Mouse (Mus musculus) intestine, embryonic 14.5 days (tissue): ENCODE measurements around the gene Igfbp5. TPM values are rescaled to one million over a fixed set of nuclear protein-coding genes. Genes with fewer than 3 reads are reported as not detected.

Source experiments
- ATAC-seq: fragments of 200-750 bp; cut with Nextera tagmentation; replicated peaks from 2 replicates; pipeline ENCODE4 v1.8.0; 2017; ENCODE audit warnings: low read depth, moderate number of reproducible peaks, moderate TSS enrichment, moderate library complexity; ENCODE audit not compliant: low FRiP score, low TSS enrichment
- DNase-seq: peaks from one replicate; pipeline ENCODE4 v3.0.0-alpha.2; 2018; ENCODE audit warnings: low spot score
- H3K27ac ChIP-seq: fragments of 300-500 bp; sonication (generic); 2 replicates; pipeline ENCODE4 v1.5.1; 2014; ENCODE audit warnings: low read depth, mild to moderate bottlenecking, control low read depth
- H3K27me3 ChIP-seq: fragments of 300-500 bp; sonication (generic); replicated peaks from 2 replicates; pipeline ENCODE4 v1.6.1; 2014; ENCODE audit warnings: low read length, control low read depth; ENCODE audit not compliant: control insufficient read depth, insufficient read depth
- H3K36me3 ChIP-seq: fragments of 300-500 bp; sonication (generic); 2 replicates; pipeline ENCODE4 v1.6.1; 2014; ENCODE audit warnings: low read length, control low read depth; ENCODE audit not compliant: control insufficient read depth, insufficient read depth
- H3K4me1 ChIP-seq: fragments of 300-500 bp; sonication (generic); replicated peaks from 2 replicates; pipeline ENCODE4 v1.6.1; 2014; ENCODE audit warnings: low read length, control low read depth, mixed read lengths; ENCODE audit not compliant: control insufficient read depth, insufficient read depth
- H3K4me2 ChIP-seq: fragments of 300-500 bp; sonication (generic); 2 replicates; pipeline ENCODE4 v1.6.1; 2014; ENCODE audit warnings: low read length
- H3K4me3 ChIP-seq: fragments of 300-500 bp; sonication (generic); 2 replicates; pipeline ENCODE4 v1.5.1; 2014; ENCODE audit warnings: low read depth, low read length, control low read depth, mixed read lengths
- H3K9ac ChIP-seq: fragments of 300-500 bp; sonication (generic); 2 replicates; pipeline ENCODE4 v1.6.1; 2014; ENCODE audit warnings: mild to moderate bottlenecking, low read length
- H3K9me3 ChIP-seq: fragments of 300-500 bp; sonication (generic); 2 replicates; pipeline ENCODE4 v1.6.1; 2016; ENCODE audit warnings: low read length, control low read depth; ENCODE audit not compliant: control insufficient read depth
- WGBS: fragments of 180-500 bp; shearing (Covaris S2); extraction: QIAGEN DNeasy Blood & Tissue Kit; methylation state at CpG from one replicate; pipeline ENCODE4 v1.1.7; 2014; 5-methylcytosine and 5-hydroxymethylcytosine counted together
- polyA plus RNA-seq: library from polyadenylated mRNA; unstranded; fragments of >200 nt; fragmentation: Nextera tagmentation; extraction: Ambion mirVana; gene quantifications from 2 replicates; pipeline ENCODE4 v1.2.1, GENCODE M21; 2014

Igfbp5 gene
- polyA plus RNA-seq, 1 experiment from 2014 or later, result 46.2 TPM

GRCm38 (mm10) chr1:72871337-72871696 lies 3.4 kb downstream of the Igfbp5 start:
- 0 out of 2 replicates have a peak, but pooled peaks have one; percentile 3 for ATAC-seq
- Histone ChIP-seq H3K9ac (peak overlapping the region; percentile 46), H3K4me2 (peak overlapping the region; percentile 85), H3K4me1 (peaks cover 33% of the 10 kb centered on the region), H3K36me3 (no peaks in the 10 kb centered on the region), H3K27me3 (no peaks in the 10 kb centered on the region), H3K9me3 (no peaks in the 10 kb centered on the region), H3K27ac (peak overlapping the region; percentile 39), H3K4me3 (peak overlapping the region; percentile 47)
- no peak for DNase-seq
- WGBS, result under 1% methylated on average over 6 of the region's 6 CpGs

GRCm38 (mm10) chr1:72870615-72871336 lies 3.9 kb downstream of the Igfbp5 start:
- Histone ChIP-seq H3K27me3 (no peaks in the 10 kb centered on the region), H3K4me3 (peak overlapping the region; percentile 47), H3K27ac (peak overlapping the region; percentile 39), H3K36me3 (no peaks in the 10 kb centered on the region), H3K9ac (peak overlapping the region; percentile 37), H3K4me1 (peaks cover 33% of the 10 kb centered on the region), H3K4me2 (peak overlapping the region; percentile 85), H3K9me3 (no peaks in the 10 kb centered on the region)
- WGBS, result 2% methylated on average over 20 of the region's 20 CpGs
- peak; percentile 48; the same call in 1 of the 2 replicates for ATAC-seq
- peak; percentile 87 for DNase-seq

DNA sequence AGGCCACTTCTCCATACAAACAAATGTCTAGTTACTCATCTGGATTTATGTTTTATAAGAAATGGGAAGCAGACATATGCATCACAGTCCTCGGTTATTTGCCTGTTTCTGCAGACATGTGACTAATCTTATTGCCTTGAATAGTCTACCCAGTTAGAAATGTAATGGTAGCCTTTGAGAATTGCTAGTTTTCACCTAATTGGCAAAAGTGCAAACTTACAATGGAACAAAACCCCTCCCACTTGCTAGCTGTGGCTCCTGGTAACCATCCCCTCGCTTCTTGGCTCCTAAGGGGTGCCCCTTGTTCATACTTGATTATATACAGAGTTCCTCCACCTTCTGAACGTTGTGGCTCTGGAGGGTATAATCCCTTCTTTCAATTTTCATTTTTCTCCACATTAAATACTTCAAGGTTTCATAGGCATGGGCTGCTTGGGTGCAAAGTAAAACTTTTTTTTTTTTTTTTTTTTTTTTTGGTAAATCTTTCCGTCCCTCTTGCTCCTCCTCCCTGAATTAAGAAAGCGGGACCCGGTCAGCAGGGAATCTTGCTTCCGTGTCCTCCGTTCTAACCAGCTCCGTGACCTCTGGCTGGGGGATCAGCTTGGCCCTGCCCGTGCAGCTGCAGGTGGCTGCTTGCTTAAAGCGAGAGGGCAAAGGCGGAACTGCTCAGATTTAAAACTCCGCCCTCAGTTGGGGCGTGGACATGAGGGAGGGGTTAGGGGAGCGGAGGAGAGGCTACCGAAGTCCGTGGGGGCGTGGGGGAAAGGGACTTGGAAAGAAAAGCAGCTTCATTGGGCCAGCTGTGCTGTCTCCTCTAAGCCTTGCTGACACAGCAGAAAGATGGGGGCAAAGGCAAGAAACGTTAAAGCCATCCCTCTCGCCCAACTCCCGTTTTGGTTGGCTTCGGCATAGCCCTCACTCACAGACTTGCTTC lies 4.7 kb downstream of the Igfbp5 start:
- peak overlapping the region; percentile 85 for H3K4me2 ChIP-seq
- peak overlapping the region; percentile 47 for H3K4me3 ChIP-seq
- H3K27me3 ChIP-seq, result no peaks in the 10 kb centered on the region
- peak overlapping the region; percentile 37; the same call in 1 of the 2 replicates for H3K9ac ChIP-seq
- H3K9me3 ChIP-seq, result no peaks in the 10 kb centered on the region
- peak overlapping the region; percentile 39 for H3K27ac ChIP-seq
- 0 out of 2 replicates have a peak, but pooled peaks cover 3% of the 10 kb centered on the region for H3K36me3 ChIP-seq
- peaks cover 27% of the 10 kb centered on the region for H3K4me1 ChIP-seq
- DNase-seq (peak; percentile 85), ATAC-seq (no peak)
- 6% methylated on average over 22 of the region's 22 CpGs for WGBS

DNA sequence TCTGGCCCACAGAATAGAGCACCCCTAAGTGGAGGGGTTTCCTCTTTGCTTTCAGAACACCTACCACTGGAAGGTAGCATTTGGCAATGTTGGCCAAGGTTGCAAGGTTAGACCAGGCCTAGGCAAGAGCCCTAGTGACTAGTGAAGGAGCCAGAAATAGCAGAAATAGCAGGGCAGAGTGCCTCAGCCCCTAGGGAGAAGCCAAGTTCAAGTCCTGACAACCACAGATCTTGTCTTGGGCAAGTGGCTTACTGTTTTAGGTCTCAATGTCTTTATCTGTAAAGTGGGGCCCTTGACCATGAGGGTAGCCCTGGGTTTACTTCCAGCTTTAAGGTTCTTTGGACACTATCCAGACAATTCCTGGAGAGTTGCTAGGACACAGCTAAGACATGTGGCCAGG lies 5.4 kb downstream of the Igfbp5 start:
- no peaks in the 10 kb centered on the region for H3K9me3 ChIP-seq
- H3K27me3 ChIP-seq, result no peaks in the 10 kb centered on the region
- ATAC-seq, result no peak
- H3K4me1 ChIP-seq, result peaks cover 22% of the 10 kb centered on the region
- no peak overlapping the region for H3K4me3 ChIP-seq
- DNase-seq, result no peak
- H3K27ac ChIP-seq, result no peak overlapping the region
- H3K36me3 ChIP-seq, result 0 out of 2 replicates have a peak, but pooled peaks cover 3% of the 10 kb centered on the region
- no peak overlapping the region for H3K9ac ChIP-seq
- peak overlapping the region; percentile 85; the same call in 1 of the 2 replicates for H3K4me2 ChIP-seq

- WGBS, result 74% methylated on average over 10 of the region's 10 CpGs
- H3K9ac ChIP-seq, result no peak overlapping the region
- ATAC-seq, result no peak
- H3K36me3 ChIP-seq, result peaks cover 10% of the 10 kb centered on the region
- H3K4me1 ChIP-seq, result peaks cover 22% of the 10 kb centered on the region
- no peaks in the 10 kb centered on the region for H3K9me3 ChIP-seq
- no peak overlapping the region for H3K4me3 ChIP-seq
- H3K27ac ChIP-seq, result no peak overlapping the region
- H3K4me2 ChIP-seq, result no peak overlapping the region
- no peak for DNase-seq
- H3K27me3 ChIP-seq, result no peaks in the 10 kb centered on the region
Measured at GRCm38 (mm10) chr1:72868429-72869215, 6.1 kb downstream of the Igfbp5 start.

DNA sequence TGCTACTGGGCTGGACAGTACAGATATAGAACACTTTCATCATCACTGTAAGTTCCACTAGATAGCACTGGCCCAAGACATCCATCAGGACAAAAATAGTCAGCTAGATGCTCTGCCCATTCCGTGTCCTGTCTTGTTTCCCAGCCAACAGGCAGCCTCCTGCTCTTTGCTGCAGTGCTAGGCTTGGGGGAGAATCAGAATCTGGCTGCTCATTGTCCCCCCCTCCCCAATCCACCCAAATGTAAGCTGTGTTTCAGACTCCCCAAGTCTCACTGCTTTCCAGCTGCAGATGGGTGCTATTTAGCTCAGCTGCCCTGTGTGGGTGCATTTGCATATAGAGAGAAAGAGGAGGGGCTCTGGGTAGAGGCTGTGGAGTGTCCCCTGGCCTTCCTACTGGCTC lies 7.3 kb downstream of the Igfbp5 start:
- Histone ChIP-seq H3K36me3 (peaks cover 22% of the 10 kb centered on the region), H3K27me3 (no peaks in the 10 kb centered on the region), H3K4me2 (no peak overlapping the region), H3K4me1 (peaks cover 22% of the 10 kb centered on the region), H3K4me3 (no peak overlapping the region), H3K27ac (no peak overlapping the region), H3K9ac (no peak overlapping the region), H3K9me3 (no peaks in the 10 kb centered on the region)
- DNase-seq, result peak; percentile 47
- no peak for ATAC-seq
- 47% methylated on average over 1 of the region's 1 CpGs for WGBS

GRCm38 (mm10) chr1:72866417-72866816 lies 8.3 kb downstream of the Igfbp5 start:
- no peaks in the 10 kb centered on the region for H3K27me3 ChIP-seq

GRCm38 (mm10) chr1:72865900-72866299 lies 8.8 kb downstream of the Igfbp5 start:
- Histone ChIP-seq H3K4me2 (no peak overlapping the region), H3K9ac (no peak overlapping the region), H3K27me3 (no peaks in the 10 kb centered on the region), H3K4me3 (no peak overlapping the region), H3K27ac (no peak overlapping the region), H3K4me1 (peaks cover 22% of the 10 kb centered on the region), H3K9me3 (no peaks in the 10 kb centered on the region), H3K36me3 (peaks cover 36% of the 10 kb centered on the region)
- ATAC-seq (no peak), DNase-seq (peak; percentile 91)
- 27% methylated on average over 6 of the region's 6 CpGs for WGBS

More at GRCm38 (mm10) chr1:72866417-72866816, 8.3 kb downstream of the Igfbp5 start:
- Histone ChIP-seq H3K27ac (no peak overlapping the region), H3K36me3 (peaks cover 31% of the 10 kb centered on the region), H3K9me3 (no peaks in the 10 kb centered on the region), H3K9ac (no peak overlapping the region), H3K4me3 (no peak overlapping the region), H3K4me2 (no peak overlapping the region), H3K4me1 (peaks cover 22% of the 10 kb centered on the region)
- no peak for ATAC-seq
- 58% methylated on average over 5 of the region's 5 CpGs for WGBS
- DNase-seq, result peak; percentile 49
